Mouse (Mus musculus): ENCODE measurements around the gene Ccdc182. TPM values are rescaled to one million over a fixed set of nuclear protein-coding genes. Genes with fewer than 3 reads are reported as not detected.
A peak's percentile ranks its signal among the peaks of the same experiment; 100 is the strongest.

Gene Ccdc182
- total and polyA plus RNA-seq, 2 experiments from 2014 or later, result not detected

- WGBS, result 47% methylated on average over 6 of the region's 6 CpGs
- DNase-seq (ENCODE audit: low spot score) (no peak), ATAC-seq (no peak)
- Histone ChIP-seq H3K4me2 (ENCODE audit: low read depth, low read length) (no peak overlapping the region), H3K9ac (replicated peaks; ENCODE audit: low read length) (no peak overlapping the region), H3K9me3 (ENCODE audit: low read length) (no peaks in the 10 kb centered on the region), H3K27me3 (ENCODE audit: insufficient read depth, low read length) (no peaks in the 10 kb centered on the region), H3K4me1 (ENCODE audit: insufficient read depth, low read length) (peaks cover 12% of the 10 kb centered on the region; the same call in 1 of the 2 replicates), H3K4me3 (ENCODE audit: low read length) (no peak overlapping the region), H3K36me3 (ENCODE audit: insufficient read depth, low read length) (no peaks in the 10 kb centered on the region), H3K27ac (no peak overlapping the region)
- TF ChIP-seq CTCF (IDR thresholded peaks at IDR 0.05; ENCODE audit: low read depth), result no peak
Measured at GRCm38 (mm10) chr11:88314471-88314870, 20.6 kb downstream of the Ccdc182 start.

- H3K27me3 ChIP-seq (ENCODE audit: insufficient read depth, low read length), result no peaks in the 10 kb centered on the region
- TF ChIP-seq CTCF (IDR thresholded peaks at IDR 0.05; ENCODE audit: low read depth), result no peak
- no peak overlapping the region for H3K9ac ChIP-seq (replicated peaks; ENCODE audit: low read length)
- no peak overlapping the region for H3K27ac ChIP-seq
- no peaks in the 10 kb centered on the region for H3K36me3 ChIP-seq (ENCODE audit: insufficient read depth, low read length)
- H3K4me1 ChIP-seq (ENCODE audit: insufficient read depth, low read length), result peaks cover 12% of the 10 kb centered on the region; the same call in 1 of the 2 replicates
- WGBS, result 86% methylated on average over 5 of the region's 5 CpGs
- H3K9me3 ChIP-seq (ENCODE audit: low read length), result no peaks in the 10 kb centered on the region
- DNase-seq (ENCODE audit: low spot score) (no peak), ATAC-seq (no peak)
- no peak overlapping the region for H3K4me2 ChIP-seq (ENCODE audit: low read depth, low read length)
- no peak overlapping the region for H3K4me3 ChIP-seq (ENCODE audit: low read length)
Measured at GRCm38 (mm10) chr11:88315393-88315792, 21.5 kb downstream of the Ccdc182 start.

- Histone ChIP-seq H3K9ac (replicated peaks; ENCODE audit: low read length) (no peak overlapping the region), H3K9me3 (ENCODE audit: low read length) (no peaks in the 10 kb centered on the region), H3K4me2 (ENCODE audit: low read depth, low read length) (no peak overlapping the region), H3K4me1 (ENCODE audit: insufficient read depth, low read length) (no peaks in the 10 kb centered on the region), H3K36me3 (ENCODE audit: insufficient read depth, low read length) (no peaks in the 10 kb centered on the region), H3K27me3 (ENCODE audit: insufficient read depth, low read length) (no peaks in the 10 kb centered on the region), H3K4me3 (ENCODE audit: low read length) (no peak overlapping the region), H3K27ac (no peak overlapping the region)
- 65% methylated on average over 5 of the region's 5 CpGs for WGBS
- no peak for ATAC-seq
- DNase-seq (ENCODE audit: low spot score), result no peak
- TF ChIP-seq CTCF (IDR thresholded peaks at IDR 0.05; ENCODE audit: low read depth), result no peak
Measured at GRCm38 (mm10) chr11:88318850-88319249, 25.0 kb downstream of the Ccdc182 start.

- Histone ChIP-seq H3K36me3 (ENCODE audit: insufficient read depth, low read length) (no peaks in the 10 kb centered on the region), H3K4me3 (ENCODE audit: low read length) (no peak overlapping the region), H3K27ac (no peak overlapping the region), H3K4me1 (ENCODE audit: insufficient read depth, low read length) (peaks cover 8% of the 10 kb centered on the region; the same call in 1 of the 2 replicates), H3K27me3 (ENCODE audit: insufficient read depth, low read length) (no peaks in the 10 kb centered on the region), H3K4me2 (ENCODE audit: low read depth, low read length) (no peak overlapping the region), H3K9ac (replicated peaks; ENCODE audit: low read length) (no peak overlapping the region), H3K9me3 (ENCODE audit: low read length) (no peaks in the 10 kb centered on the region)
- TF ChIP-seq CTCF (IDR thresholded peaks at IDR 0.05; ENCODE audit: low read depth), result peak; percentile 32
- 4% methylated on average over 4 of the region's 4 CpGs for WGBS
- DNase-seq (ENCODE audit: low spot score), result peak; percentile 47
- ATAC-seq, result peak; percentile 36; the same call in 1 of the 2 replicates
Measured at GRCm38 (mm10) chr11:88327016-88327415, 33.2 kb downstream of the Ccdc182 start.

GRCm38 (mm10) chr11:88328813-88329595 is 35.1 kb downstream of the Ccdc182 start:
- no peak for TF ChIP-seq CTCF (IDR thresholded peaks at IDR 0.05; ENCODE audit: low read depth)
- H3K27ac ChIP-seq, result no peak overlapping the region
- ATAC-seq (peak; percentile 39; the same call in 1 of the 2 replicates), DNase-seq (ENCODE audit: low spot score) (peak; percentile 74)
- H3K9me3 ChIP-seq (ENCODE audit: low read length), result no peaks in the 10 kb centered on the region
- no peaks in the 10 kb centered on the region for H3K36me3 ChIP-seq (ENCODE audit: insufficient read depth, low read length)
- WGBS, result 54% methylated on average over 17 of the region's 17 CpGs
- no peak overlapping the region for H3K9ac ChIP-seq (replicated peaks; ENCODE audit: low read length)
- no peaks in the 10 kb centered on the region for H3K27me3 ChIP-seq (ENCODE audit: insufficient read depth, low read length)
- peaks cover 8% of the 10 kb centered on the region; the same call in 1 of the 2 replicates for H3K4me1 ChIP-seq (ENCODE audit: insufficient read depth, low read length)
- no peak overlapping the region for H3K4me3 ChIP-seq (ENCODE audit: low read length)
- no peak overlapping the region for H3K4me2 ChIP-seq (ENCODE audit: low read depth, low read length)

GRCm38 (mm10) chr11:88330799-88331198 is 36.9 kb downstream of the Ccdc182 start:
- ATAC-seq (peak; percentile 77), DNase-seq (ENCODE audit: low spot score) (peak; percentile 77)
- 23% methylated on average over 11 of the region's 11 CpGs for WGBS
- Histone ChIP-seq H3K36me3 (ENCODE audit: insufficient read depth, low read length) (no peaks in the 10 kb centered on the region), H3K4me2 (ENCODE audit: low read depth, low read length) (no peak overlapping the region), H3K4me3 (ENCODE audit: low read length) (no peak overlapping the region), H3K9ac (replicated peaks; ENCODE audit: low read length) (no peak overlapping the region), H3K27ac (no peak overlapping the region), H3K9me3 (ENCODE audit: low read length) (no peaks in the 10 kb centered on the region), H3K4me1 (ENCODE audit: insufficient read depth, low read length) (peaks cover 8% of the 10 kb centered on the region; the same call in 1 of the 2 replicates), H3K27me3 (ENCODE audit: insufficient read depth, low read length) (no peaks in the 10 kb centered on the region)
- no peak for TF ChIP-seq CTCF (IDR thresholded peaks at IDR 0.05; ENCODE audit: low read depth)

GRCm38 (mm10) chr11:88331722-88332121 is 37.9 kb downstream of the Ccdc182 start:
- no peaks in the 10 kb centered on the region for H3K9me3 ChIP-seq (ENCODE audit: low read length)
- H3K36me3 ChIP-seq (ENCODE audit: insufficient read depth, low read length), result no peaks in the 10 kb centered on the region
- H3K9ac ChIP-seq (replicated peaks; ENCODE audit: low read length), result no peak overlapping the region
- ATAC-seq (no peak), DNase-seq (ENCODE audit: low spot score) (no peak)
- 78% methylated on average over 8 of the region's 8 CpGs for WGBS
- no peaks in the 10 kb centered on the region for H3K27me3 ChIP-seq (ENCODE audit: insufficient read depth, low read length)
- no peak overlapping the region for H3K4me3 ChIP-seq (ENCODE audit: low read length)
- H3K4me2 ChIP-seq (ENCODE audit: low read depth, low read length), result no peak overlapping the region
- H3K27ac ChIP-seq, result no peak overlapping the region
- no peak for TF ChIP-seq CTCF (IDR thresholded peaks at IDR 0.05; ENCODE audit: low read depth)
- peaks cover 5% of the 10 kb centered on the region; the same call in 1 of the 2 replicates for H3K4me1 ChIP-seq (ENCODE audit: insufficient read depth, low read length)
